Mouse (Mus musculus) megakaryocyte, embryonic 14.5 days (primary cell): ENCODE data around the gene Celf2.

Experiments used
- FLI1 ChIP-seq: IDR thresholded peaks from 2 replicates; pipeline ENCODE4 v1.6.1; 2012; ENCODE audit warnings: low read length, inconsistent platforms, mixed read lengths
- GATA1 ChIP-seq: IDR thresholded peaks from 3 replicates; pipeline ENCODE4 v1.6.1; 2012; ENCODE audit warnings: mixed read lengths, low read length, inconsistent platforms, borderline replicate concordance

DNA sequence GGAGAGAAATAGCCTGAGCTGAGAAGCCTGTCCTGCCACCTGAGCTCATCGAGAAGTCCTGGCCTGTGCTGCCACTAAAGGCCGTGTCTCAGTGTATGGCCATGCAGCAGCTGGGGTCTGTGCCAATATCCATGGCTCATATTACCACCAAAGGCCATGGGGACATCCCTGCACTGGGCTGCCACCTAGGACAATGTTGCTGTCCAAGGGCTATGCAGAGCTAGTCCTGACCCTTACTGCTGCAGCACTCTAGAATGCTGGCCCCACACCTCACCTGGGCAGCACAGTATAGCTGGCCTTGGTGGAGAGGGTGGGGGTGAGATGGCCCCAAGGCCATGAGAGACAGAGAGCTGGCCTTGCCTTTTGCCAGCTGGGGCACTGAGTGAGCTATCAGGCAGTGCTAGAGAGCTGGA, 780.5 kb downstream of the Celf2 start:
- TF ChIP-seq GATA1 (no peak), FLI1 (no peak)
